Comparison of ENCODE assay signal across 7 mouse cellular contexts in the genomic region with DNA sequence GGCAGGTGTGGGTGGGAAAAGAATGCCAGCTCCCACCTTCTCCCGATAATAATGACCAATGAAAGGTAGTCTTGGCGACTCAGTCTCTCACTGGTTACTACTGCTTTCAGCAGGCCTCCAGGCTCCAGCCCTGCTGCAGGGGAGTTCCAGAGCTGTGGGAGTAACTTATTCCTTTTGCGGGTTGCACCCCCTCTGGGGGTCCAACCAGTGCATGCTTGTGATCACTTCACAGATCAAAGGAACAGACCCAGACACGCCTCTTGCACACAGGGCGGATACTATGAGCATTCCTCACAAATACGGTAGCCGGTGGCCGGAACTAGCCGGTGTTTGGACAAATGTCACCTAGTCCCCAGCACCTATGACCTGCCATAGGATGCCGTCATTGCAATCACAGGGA. TPM values are rescaled to one million over a fixed set of nuclear protein-coding genes. Genes with fewer than 3 reads are reported as not detected.
DNase-seq lines count a peak whose midpoint lies in the region; ATAC-seq and TF ChIP-seq lines count a peak whose summit lies in the region.

No protein-coding gene starts in this region.

- H3K27ac ChIP-seq in liver, adult 2 months (replicated peaks; ENCODE audit: insufficient read depth, low read depth, low read length): peak overlapping the region; percentile 74
- H3K27ac ChIP-seq in embryonic facial prominence, embryonic 14.5 days (replicated peaks; ENCODE audit: low read depth, low read length): peak overlapping the region; percentile 89
- no peak overlapping the region for H3K27ac ChIP-seq in hindbrain, embryonic 14.5 days
- no peak overlapping the region for H3K27ac ChIP-seq in neural tube, embryonic 12.5 days

- H3K9me3 ChIP-seq in embryonic facial prominence, embryonic 14.5 days (ENCODE audit: control insufficient read depth, low read length): no peaks in the 10 kb centered on the region
- H3K9me3 ChIP-seq in hindbrain, embryonic 14.5 days (ENCODE audit: control insufficient read depth, low read length): no peaks in the 10 kb centered on the region
- H3K9me3 ChIP-seq in neural tube, embryonic 12.5 days: no peaks in the 10 kb centered on the region

- peak overlapping the region; percentile 83 for H3K4me3 ChIP-seq in liver, adult 2 months (ENCODE audit: insufficient read depth, low read depth, low read length)
- peak overlapping the region; percentile 68 for H3K4me3 ChIP-seq in embryonic facial prominence, embryonic 14.5 days (ENCODE audit: low read depth, low read length)
- no peak overlapping the region for H3K4me3 ChIP-seq in hindbrain, embryonic 14.5 days (replicated peaks; ENCODE audit: low read length)
- H3K4me3 ChIP-seq in neural tube, embryonic 12.5 days: peak overlapping the region; percentile 48; the same call in 1 of the 2 replicates

- TF ChIP-seq POLR2A in liver, adult 2 months (IDR thresholded peaks at IDR 0.05; ENCODE audit: extremely low read depth, insufficient read depth, low read length): no peak

- WGBS in liver, adult 2 months: 75% methylated on average over 10 of the region's 10 CpGs
- WGBS in embryonic facial prominence, embryonic 14.5 days: 16% methylated on average over 10 of the region's 10 CpGs
- 58% methylated on average over 10 of the region's 10 CpGs for WGBS in hindbrain, embryonic 14.5 days
- 50% methylated on average over 10 of the region's 10 CpGs for WGBS in neural tube, embryonic 12.5 days

- ATAC-seq in embryonic facial prominence, embryonic 14.5 days (ENCODE audit: low read depth): no peak
- no peak for ATAC-seq in hindbrain, embryonic 14.5 days (ENCODE audit: low FRiP score)
- no peak for ATAC-seq in neural tube, embryonic 12.5 days (ENCODE audit: low FRiP score, low read depth)
- no peak for ATAC-seq in CD4-positive, CD25-positive, alpha-beta regulatory T cell, adult 4 months

- no peak for TF ChIP-seq CTCF in liver, adult 2 months (IDR thresholded peaks at IDR 0.05; ENCODE audit: low read depth, low read length)

- H3K36me3 ChIP-seq in liver, adult 2 months (ENCODE audit: control insufficient read depth, insufficient read depth, low read length): no peaks in the 10 kb centered on the region
- peaks cover 22% of the 10 kb centered on the region for H3K36me3 ChIP-seq in embryonic facial prominence, embryonic 14.5 days (ENCODE audit: control insufficient read depth, insufficient read depth, low read length)
- H3K36me3 ChIP-seq in hindbrain, embryonic 14.5 days (replicated peaks; ENCODE audit: control insufficient read depth, insufficient read depth): no peaks in the 10 kb centered on the region
- H3K36me3 ChIP-seq in neural tube, embryonic 12.5 days: no peaks in the 10 kb centered on the region

- peaks cover 6% of the 10 kb centered on the region; the same call in 1 of the 2 replicates for H3K4me1 ChIP-seq in liver, adult 2 months (ENCODE audit: control insufficient read depth, insufficient read depth, low read length)
- peaks cover 31% of the 10 kb centered on the region for H3K4me1 ChIP-seq in embryonic facial prominence, embryonic 14.5 days (ENCODE audit: control insufficient read depth, insufficient read depth, low read length)
- peaks cover 16% of the 10 kb centered on the region for H3K4me1 ChIP-seq in hindbrain, embryonic 14.5 days (replicated peaks; ENCODE audit: control insufficient read depth, insufficient read depth, low read length)
- peaks cover 9% of the 10 kb centered on the region for H3K4me1 ChIP-seq in neural tube, embryonic 12.5 days

- H3K79me2 ChIP-seq in liver, adult 2 months (ENCODE audit: control insufficient read depth, insufficient read depth, low read length): no peaks in the 10 kb centered on the region

- no peak for DNase-seq in liver, adult 2 months (ENCODE audit: extremely low read depth, low read depth, low spot score)
- DNase-seq in liver (no peak), adipocyte (ENCODE audit: low spot score) (no peak)
- DNase-seq in embryonic facial prominence, embryonic 14.5 days (ENCODE audit: low spot score): peak; percentile 44
- DNase-seq in hindbrain, embryonic 14.5 days (ENCODE audit: low spot score): no peak

- H3K9ac ChIP-seq in liver, adult 2 months (ENCODE audit: low read depth, low read length): peak overlapping the region; percentile 89
- peak overlapping the region; percentile 74 for H3K9ac ChIP-seq in embryonic facial prominence, embryonic 14.5 days (ENCODE audit: low read depth, low read length)
- no peak overlapping the region for H3K9ac ChIP-seq in hindbrain, embryonic 14.5 days
- H3K9ac ChIP-seq in neural tube, embryonic 12.5 days: 0 out of 2 replicates have a peak overlapping the region, but pooled peaks have one; percentile 13

- H3K4me2 ChIP-seq in embryonic facial prominence, embryonic 14.5 days (ENCODE audit: low read depth, low read length): peak overlapping the region; percentile 84
- peak overlapping the region; percentile 63 for H3K4me2 ChIP-seq in hindbrain, embryonic 14.5 days (replicated peaks)
- H3K4me2 ChIP-seq in neural tube, embryonic 12.5 days (replicated peaks): peak overlapping the region; percentile 76

- no peaks in the 10 kb centered on the region for H3K27me3 ChIP-seq in liver, adult 2 months (ENCODE audit: control insufficient read depth, insufficient read depth, low read length)
- no peaks in the 10 kb centered on the region for H3K27me3 ChIP-seq in embryonic facial prominence, embryonic 14.5 days (replicated peaks; ENCODE audit: control insufficient read depth, insufficient read depth, low read length)
- H3K27me3 ChIP-seq in hindbrain, embryonic 14.5 days (ENCODE audit: control insufficient read depth, insufficient read depth, low read length): peaks cover 40% of the 10 kb centered on the region
- H3K27me3 ChIP-seq in neural tube, embryonic 12.5 days (replicated peaks): peaks cover 31% of the 10 kb centered on the region

RNA-seq across cellular contexts. Expression of a gene that starts 2.3 kb away (rescaled TPM):
- total RNA-seq in liver, adult 2 months (2014; rRNA removed): 8.0 and 9.5 TPM in 2 replicates
- 15.8 and 18.1 TPM in 2 replicates for polyA plus RNA-seq in liver, adult 2 months (2012; rRNA removed)
- 78.9 and 81.7 TPM in 2 replicates for polyA plus RNA-seq in embryonic facial prominence, embryonic 14.5 days (2014; fragmentation: Nextera tagmentation; extraction: Ambion mirVana)
- polyA plus RNA-seq in hindbrain, embryonic 14.5 days (2014; fragmentation: Nextera tagmentation; extraction: Ambion mirVana): 13.5 and 19.2 TPM in 2 replicates
- 28.7 and 33.5 TPM in 2 replicates for polyA plus RNA-seq in neural tube, embryonic 12.5 days (2016; fragmentation: Nextera tagmentation; extraction: Ambion mirVana)
- 10 to 100 TPM; 10.5 to 12.7 TPM for polyA plus RNA-seq in CD4-positive, CD25-positive, alpha-beta regulatory T cell, adult 4 months (2017; shearing (Covaris generic))

RNA-seq across cellular contexts. Expression of a gene that starts 13.5 kb away (rescaled TPM):
- total RNA-seq in liver, adult 2 months (2014; rRNA removed): 0.54 and 0.65 TPM in 2 replicates
- polyA plus RNA-seq in liver, adult 2 months (2012; rRNA removed): 0.26 and 0.55 TPM in 2 replicates
- polyA plus RNA-seq in embryonic facial prominence, embryonic 14.5 days (2014; fragmentation: Nextera tagmentation; extraction: Ambion mirVana): 7.8 and 7.9 TPM in 2 replicates
- 1.1 TPM in 2 replicates for polyA plus RNA-seq in hindbrain, embryonic 14.5 days (2014; fragmentation: Nextera tagmentation; extraction: Ambion mirVana)
- 2.0 and 2.1 TPM in 2 replicates for polyA plus RNA-seq in neural tube, embryonic 12.5 days (2016; fragmentation: Nextera tagmentation; extraction: Ambion mirVana)
- polyA plus RNA-seq in CD4-positive, CD25-positive, alpha-beta regulatory T cell, adult 4 months (2017; shearing (Covaris generic)): 1 to 10 TPM in 1 of 2 experiments, under 1 TPM in 1; 0.56 to 1.2 TPM

RNA-seq across cellular contexts. Expression of a gene that starts 46.0 kb away (rescaled TPM):
- total RNA-seq in liver, adult 2 months (2014; rRNA removed): 6.5 and 10.8 TPM in 2 replicates
- polyA plus RNA-seq in liver, adult 2 months (2012; rRNA removed): 22.5 and 22.9 TPM in 2 replicates
- 26.8 and 32.1 TPM in 2 replicates for polyA plus RNA-seq in embryonic facial prominence, embryonic 14.5 days (2014; fragmentation: Nextera tagmentation; extraction: Ambion mirVana)
- polyA plus RNA-seq in hindbrain, embryonic 14.5 days (2014; fragmentation: Nextera tagmentation; extraction: Ambion mirVana): 24.2 and 25.2 TPM in 2 replicates
- 46.2 and 49.4 TPM in 2 replicates for polyA plus RNA-seq in neural tube, embryonic 12.5 days (2016; fragmentation: Nextera tagmentation; extraction: Ambion mirVana)
- 10 to 100 TPM; 11.4 to 23.2 TPM for polyA plus RNA-seq in CD4-positive, CD25-positive, alpha-beta regulatory T cell, adult 4 months (2017; shearing (Covaris generic))

RNA-seq across cellular contexts. Expression of a gene that starts 52.8 kb away (rescaled TPM):
- 74.3 and 78.6 TPM in 2 replicates for total RNA-seq in liver, adult 2 months (2014; rRNA removed)
- 25.6 and 29.1 TPM in 2 replicates for polyA plus RNA-seq in liver, adult 2 months (2012; rRNA removed)
- polyA plus RNA-seq in embryonic facial prominence, embryonic 14.5 days (2014; fragmentation: Nextera tagmentation; extraction: Ambion mirVana): 185 and 198 TPM in 2 replicates
- 127 and 139 TPM in 2 replicates for polyA plus RNA-seq in hindbrain, embryonic 14.5 days (2014; fragmentation: Nextera tagmentation; extraction: Ambion mirVana)
- polyA plus RNA-seq in neural tube, embryonic 12.5 days (2016; fragmentation: Nextera tagmentation; extraction: Ambion mirVana): 236 and 241 TPM in 2 replicates
- 100 to 1,000 TPM; 222 to 330 TPM for polyA plus RNA-seq in CD4-positive, CD25-positive, alpha-beta regulatory T cell, adult 4 months (2017; shearing (Covaris generic))

RNA-seq across cellular contexts. Expression of a gene that starts 53.4 kb away (rescaled TPM):
- total RNA-seq in liver, adult 2 months (2014; rRNA removed): 20.0 and 30.0 TPM in 2 replicates
- 28.4 TPM in 2 replicates for polyA plus RNA-seq in liver, adult 2 months (2012; rRNA removed)
- polyA plus RNA-seq in embryonic facial prominence, embryonic 14.5 days (2014; fragmentation: Nextera tagmentation; extraction: Ambion mirVana): 52.0 and 54.1 TPM in 2 replicates
- polyA plus RNA-seq in hindbrain, embryonic 14.5 days (2014; fragmentation: Nextera tagmentation; extraction: Ambion mirVana): 49.1 and 51.2 TPM in 2 replicates
- polyA plus RNA-seq in neural tube, embryonic 12.5 days (2016; fragmentation: Nextera tagmentation; extraction: Ambion mirVana): 38.8 and 38.9 TPM in 2 replicates
- 10 to 100 TPM; 68.6 to 76.0 TPM for polyA plus RNA-seq in CD4-positive, CD25-positive, alpha-beta regulatory T cell, adult 4 months (2017; shearing (Covaris generic))

Comparison
In these comparisons a context has a peak if more than half of its experiments do, and no peak if none do; other contexts are left out.
1. H3K27ac ChIP-seq: peak in liver, adult 2 months (single experiment) and embryonic facial prominence, embryonic 14.5 days (single experiment); none in hindbrain, embryonic 14.5 days (single experiment) and neural tube, embryonic 12.5 days (single experiment).
2. Peak in every context shown above with its lines, with median percentiles within 50 percentile points of each other: H3K4me2 ChIP-seq.